Mouse (Mus musculus) hindbrain, embryonic 11.5 days (tissue): ENCODE measurements around the gene Ms4a4b. TPM values are rescaled to one million over a fixed set of nuclear protein-coding genes. Genes with fewer than 3 reads are reported as not detected.

Experiments
- polyA plus RNA-seq: library from polyadenylated mRNA; unstranded; fragments of >200 nt; fragmentation: Nextera tagmentation; extraction: Ambion mirVana; gene quantifications from 2 replicates; pipeline ENCODE4 v1.2.1, GENCODE M21; 2014

Ms4a4b gene
- polyA plus RNA-seq, 1 experiment from 2014 or later = not detected

Other genes starting within 250 kb of the Ms4a4b start
- gene Ms4a13, start 246.8 kb upstream of the Ms4a4b start, polyA plus RNA-seq = not detected in 2 replicates
- gene Ms4a12, start 211.1 kb upstream of the Ms4a4b start, polyA plus RNA-seq = not detected in 2 replicates
- not detected in 2 replicates for gene Ms4a1, start 177.3 kb upstream of the Ms4a4b start, polyA plus RNA-seq
- not detected in 2 replicates for gene Ms4a5, start 159.7 kb upstream of the Ms4a4b start, polyA plus RNA-seq
- 0.03 and 0.12 TPM in 2 replicates for gene Ms4a14, start 129.1 kb upstream of the Ms4a4b start, polyA plus RNA-seq
- gene Ms4a7, start 107.4 kb upstream of the Ms4a4b start, polyA plus RNA-seq = 1.7 and 1.9 TPM in 2 replicates
- 0.98 and 2.8 TPM in 2 replicates for gene Ms4a4a, start 68.0 kb upstream of the Ms4a4b start, polyA plus RNA-seq
- gene Ms4a4c, start 38.8 kb upstream of the Ms4a4b start, polyA plus RNA-seq = not detected in 2 replicates
- 2.3 and 3.1 TPM in 2 replicates for gene Ms4a6c, start 25.8 kb downstream of the Ms4a4b start, polyA plus RNA-seq
- gene Gm8369, start 42.4 kb downstream of the Ms4a4b start, polyA plus RNA-seq = not detected in 2 replicates
- gene Ms4a6b, start 73.0 kb downstream of the Ms4a4b start, polyA plus RNA-seq = 4.2 and 5.0 TPM in 2 replicates
- gene Ms4a4d, start 93.2 kb downstream of the Ms4a4b start, polyA plus RNA-seq = 0.42 and 0.59 TPM in 2 replicates
- gene Ms4a6d, start 161.3 kb downstream of the Ms4a4b start, polyA plus RNA-seq = 4.6 and 4.8 TPM in 2 replicates
- 0.15 TPM in 1 of 2 replicates, not detected in the other for gene Ms4a2, start 180.2 kb downstream of the Ms4a4b start, polyA plus RNA-seq
- 0.36 TPM in 1 of 2 replicates, not detected in the other for gene Ms4a3, start 197.3 kb downstream of the Ms4a4b start, polyA plus RNA-seq
- gene Oosp2, start 217.0 kb downstream of the Ms4a4b start, polyA plus RNA-seq = not detected in 2 replicates
- not detected in 2 replicates for gene Oosp1, start 247.6 kb downstream of the Ms4a4b start, polyA plus RNA-seq